Mouse (Mus musculus): ENCODE results near the gene Atp2b2.

Gene Atp2b2

GRCm38 (mm10) chr6:113799349-113799748, 243.1 kb downstream of the Atp2b2 start:
- in situ Hi-C loops (cut with MboI, MseI) = no loop called here

- in situ Hi-C loops (cut with MboI, MseI) = no loop called here
These were observed 243.5 kb downstream of the Atp2b2 start for GRCm38 (mm10) chr6:113798921-113799320.

GRCm38 (mm10) chr6:113795241-113795702, 247.1 kb downstream of the Atp2b2 start:
- in situ Hi-C loops (cut with MboI, MseI) = no loop called here

- in situ Hi-C loops (cut with MboI, MseI) = no loop called here
These were observed 250.0 kb downstream of the Atp2b2 start for GRCm38 (mm10) chr6:113792368-113792767.

- in situ Hi-C loops (cut with MboI, MseI) = no loop called here
These were observed 251.4 kb downstream of the Atp2b2 start for GRCm38 (mm10) chr6:113791012-113791411.

- in situ Hi-C loops (cut with MboI, MseI) = no loop called here
These were observed 254.9 kb downstream of the Atp2b2 start for GRCm38 (mm10) chr6:113787459-113787968.

- in situ Hi-C loops (cut with MboI, MseI) = no loop called here
These were observed 256.8 kb downstream of the Atp2b2 start for GRCm38 (mm10) chr6:113785658-113786057.

- in situ Hi-C loops (cut with MboI, MseI) = no loop called here
These were observed 264.1 kb downstream of the Atp2b2 start for GRCm38 (mm10) chr6:113778229-113778753.

GRCm38 (mm10) chr6:113768804-113769203, 273.6 kb downstream of the Atp2b2 start:
- in situ Hi-C loops (cut with MboI, MseI) = no loop called here

- in situ Hi-C loops (cut with MboI, MseI) = loop anchor here (5.0 kb wide), 1 partner anchor 311 kb away; no protein-coding TSS in a partner anchor
These were observed 280.8 kb downstream of the Atp2b2 start for GRCm38 (mm10) chr6:113761644-113762043.

GRCm38 (mm10) chr6:113749119-113749685, 293.2 kb downstream of the Atp2b2 start:
- in situ Hi-C loops (cut with MboI, MseI) = no loop called here

- in situ Hi-C loops (cut with MboI, MseI) = no loop called here
These were observed 294.1 kb downstream of the Atp2b2 start for GRCm38 (mm10) chr6:113748351-113748750.

- in situ Hi-C loops (cut with MboI, MseI) = no loop called here
These were observed 295.1 kb downstream of the Atp2b2 start for GRCm38 (mm10) chr6:113747284-113747683.

GRCm38 (mm10) chr6:113745117-113745516, 297.3 kb downstream of the Atp2b2 start:
- in situ Hi-C loops (cut with MboI, MseI) = no loop called here

- in situ Hi-C loops (cut with MboI, MseI) = no loop called here
These were observed 299.3 kb downstream of the Atp2b2 start for GRCm38 (mm10) chr6:113743111-113743510.

- in situ Hi-C loops (cut with MboI, MseI) = no loop called here
These were observed 300.1 kb downstream of the Atp2b2 start for GRCm38 (mm10) chr6:113742321-113742720.

GRCm38 (mm10) chr6:113741425-113741824, 301.0 kb downstream of the Atp2b2 start:
- in situ Hi-C loops (cut with MboI, MseI) = no loop called here

- in situ Hi-C loops (cut with MboI, MseI) = no loop called here
These were observed 301.9 kb downstream of the Atp2b2 start, which contains the start of gene Sec13 for GRCm38 (mm10) chr6:113740236-113741217. Gene Sec13, minus strand, starts transcription at chr6:113740743.

GRCm38 (mm10) chr6:113737318-113738046, 304.9 kb downstream of the Atp2b2 start:
- in situ Hi-C loops (cut with MboI, MseI) = no loop called here

GRCm38 (mm10) chr6:113731296-113731695, 311.1 kb downstream of the Atp2b2 start:
- in situ Hi-C loops (cut with MboI, MseI) = no loop called here

- in situ Hi-C loops (cut with MboI, MseI) = no loop called here
These were observed 314.2 kb downstream of the Atp2b2 start for GRCm38 (mm10) chr6:113728181-113728580.

Measured in T-helper 1 cell (primary cell).